Mouse (Mus musculus): ENCODE data around the gene Uvssa. TPM values are rescaled to one million over a fixed set of nuclear protein-coding genes. Genes with fewer than 3 reads are reported as not detected.

The Uvssa gene
- polyA plus RNA-seq (2014; fragmentation: Illumina TruSeq; extraction: RNeasy Lipid Tissue Mini Kit (QIAGEN cat#74804); ENCODE audit: low read depth, low replicate concordance) = 10.1 TPM

DNA sequence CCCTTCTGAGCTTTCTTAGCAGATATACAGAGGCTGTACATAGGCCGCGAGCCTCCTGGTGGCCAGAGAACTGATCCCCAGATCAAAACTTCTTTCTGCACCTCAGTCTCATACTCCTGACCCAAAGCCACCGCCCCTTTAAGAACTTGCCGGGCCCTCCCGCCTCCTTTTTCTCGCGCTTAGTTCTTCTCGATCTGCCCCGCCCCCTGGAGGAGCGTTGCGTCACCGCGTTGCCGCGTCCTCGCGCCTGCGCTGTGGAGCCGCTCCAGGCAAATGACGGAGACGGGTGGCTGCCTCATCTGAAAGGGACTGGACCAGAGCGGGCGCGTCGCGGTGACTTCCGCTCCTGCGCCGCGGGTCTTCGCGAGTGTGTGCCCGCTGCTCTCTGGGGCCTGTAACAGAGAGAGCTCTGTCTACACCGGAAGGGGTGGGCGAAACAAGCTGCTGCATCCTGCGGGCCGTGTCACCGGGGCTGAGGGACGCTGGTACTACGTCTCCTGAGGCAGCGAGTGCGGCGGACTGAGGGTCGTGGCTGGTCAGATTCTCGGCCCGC is at the start of gene Uvssa:
Uvssa (plus strand) TSS at position 248 of the 553 bp plus-strand sequence.

DNA sequence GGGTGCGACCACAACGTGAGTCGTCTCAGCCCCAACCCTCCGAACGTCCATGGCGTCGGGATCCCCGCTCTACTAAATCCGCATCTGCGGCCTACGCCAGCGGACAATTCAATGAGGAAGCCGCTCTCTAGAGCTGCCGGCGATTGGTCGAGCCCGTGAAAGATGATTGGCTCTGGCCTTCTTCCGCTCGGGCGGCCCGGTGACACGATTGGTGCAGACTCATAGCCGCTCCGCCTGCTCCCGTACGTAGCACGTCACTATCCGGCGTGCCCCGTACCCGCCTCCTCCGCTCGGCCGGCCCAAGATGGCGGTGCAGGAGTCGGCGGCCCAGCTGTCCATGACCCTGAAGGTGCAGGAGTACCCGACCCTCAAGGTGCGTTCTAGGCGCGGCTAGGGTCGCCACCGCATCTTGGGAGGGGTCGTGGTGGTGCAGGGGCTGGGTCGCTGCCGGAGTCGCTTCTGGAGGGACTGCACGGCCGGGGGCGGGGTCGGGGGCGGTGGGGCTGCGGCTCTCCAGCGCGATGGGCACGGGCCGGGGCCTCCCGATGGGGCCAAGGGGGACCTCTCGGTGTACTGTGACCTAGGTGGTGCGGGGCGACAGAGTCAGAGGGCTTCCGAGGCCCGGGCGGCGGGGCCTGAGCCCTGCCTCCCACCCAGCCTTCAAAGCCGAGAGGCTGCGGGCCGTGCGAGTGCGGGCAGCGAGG is 42.9 kb upstream of the Uvssa start, which contains the start of gene Maea:
Maea (plus strand) TSS at position 237 of the 704 bp plus-strand sequence.

DNA sequence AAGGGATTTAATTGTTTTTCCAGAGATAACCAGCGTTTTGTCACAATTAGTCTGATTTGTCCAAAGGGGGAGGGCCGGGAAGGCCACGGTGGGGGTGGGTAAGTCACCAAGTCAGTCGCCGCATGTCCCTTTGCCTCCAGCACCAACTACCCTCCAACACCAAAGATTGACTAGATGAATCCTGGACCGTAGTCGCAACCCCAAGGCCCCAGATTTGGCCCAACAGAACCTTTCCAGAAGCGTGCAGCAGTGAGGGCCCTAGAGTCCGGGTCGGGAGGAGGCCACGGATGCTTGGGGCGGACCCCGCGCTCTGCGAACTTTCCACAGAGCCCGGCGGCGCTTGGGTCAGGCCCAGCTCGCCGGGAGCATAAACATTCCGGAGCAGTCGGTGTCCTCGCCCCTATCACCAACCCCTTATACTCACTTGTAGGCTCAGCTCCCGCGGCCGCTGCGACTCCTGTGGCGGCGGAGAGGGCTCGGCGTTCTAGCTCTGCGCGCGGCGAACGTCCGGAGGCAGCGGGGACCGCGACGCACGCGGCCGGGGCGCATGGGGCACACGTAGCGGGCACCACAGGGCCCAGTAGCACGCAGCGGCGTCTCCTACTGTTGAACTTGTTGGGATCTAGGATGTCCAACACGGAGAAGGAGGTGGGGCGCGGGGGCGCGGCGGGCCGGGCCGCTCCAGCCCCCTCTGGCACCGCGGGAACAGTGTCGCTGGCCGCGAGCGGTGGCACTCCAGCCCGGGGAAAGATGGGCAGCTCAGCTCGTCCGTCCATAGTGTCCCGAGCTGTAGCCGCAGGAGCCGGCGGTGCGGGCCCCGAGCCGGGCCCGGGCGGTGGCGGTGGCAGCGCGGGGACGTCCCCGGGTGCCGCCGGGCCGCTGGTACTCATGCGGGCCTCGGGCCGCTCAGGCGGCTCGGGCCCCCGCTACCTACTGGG is 55.1 kb downstream of the Uvssa start, which contains the start of gene Nkx1-1:
Nkx1-1 (minus strand) TSS at position 776 of the 938 bp plus-strand sequence.

Other genes starting within 250 kb of the Uvssa start
- 0.56 TPM for gene Spon2, start 160.1 kb upstream of the Uvssa start, polyA plus RNA-seq (2014; fragmentation: Illumina TruSeq; extraction: RNeasy Lipid Tissue Mini Kit (QIAGEN cat#74804); ENCODE audit: low read depth, low replicate concordance)
- 12.2 TPM for gene Ctbp1, start 103.6 kb upstream of the Uvssa start, polyA plus RNA-seq (2014; fragmentation: Illumina TruSeq; extraction: RNeasy Lipid Tissue Mini Kit (QIAGEN cat#74804); ENCODE audit: low read depth, low replicate concordance)
- gene Maea, start 43.0 kb upstream of the Uvssa start, polyA plus RNA-seq (2014; fragmentation: Illumina TruSeq; extraction: RNeasy Lipid Tissue Mini Kit (QIAGEN cat#74804); ENCODE audit: low read depth, low replicate concordance) = 16.0 TPM
- not detected for gene Nkx1-1, start 55.4 kb downstream of the Uvssa start, polyA plus RNA-seq (2014; fragmentation: Illumina TruSeq; extraction: RNeasy Lipid Tissue Mini Kit (QIAGEN cat#74804); ENCODE audit: low read depth, low replicate concordance)